15 mouse cellular contexts compared by ENCODE assay signal in the genomic region with DNA sequence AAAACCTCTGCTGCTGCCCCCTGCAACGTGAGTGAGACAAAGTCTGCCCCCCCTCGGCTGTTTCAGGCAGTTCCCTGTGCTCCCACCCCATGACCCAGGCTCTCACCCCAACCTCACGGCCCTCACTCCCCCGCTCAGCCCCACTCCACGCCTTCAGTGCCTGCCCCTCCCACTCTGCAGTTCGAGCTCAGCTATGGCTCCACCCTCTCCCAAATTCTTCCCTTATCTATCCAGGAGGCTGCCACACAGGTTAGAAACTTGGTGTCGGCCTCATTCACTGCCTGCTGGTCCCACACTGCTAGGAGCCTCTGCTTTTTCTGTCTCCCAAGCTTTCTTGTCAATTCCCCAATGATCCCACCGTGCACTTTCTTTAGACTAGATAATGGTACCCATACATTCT. TPM values are rescaled to one million over a fixed set of nuclear protein-coding genes. Genes with fewer than 3 reads are reported as not detected.
DNase-seq lines count a peak whose midpoint lies in the region; ATAC-seq lines count a peak whose summit lies in the region.
"Had no signal": no experiment of that assay in that cellular context is flagged by ENCODE, and none has a peak within 500 bp of the region (broad histone marks: within the 10 kb centered on the region; RNA-seq: fewer than 3 reads in every experiment).

No protein-coding gene starts in this region.

- no peak for DNase-seq in heart, adult 8-10 months (ENCODE audit: low spot score)
- peak; percentile 61 for DNase-seq in R1 (ENCODE audit: low read depth, low spot score)
- no peak for DNase-seq in liver, embryonic 11.5 days (ENCODE audit: low spot score)
- peak; percentile 56 for DNase-seq in lung, postnatal 36 days
- no peak for DNase-seq in left cerebral cortex, adult 11 months (ENCODE audit: low spot score)
- no peak for DNase-seq in c-Kit-positive CD71-positive TER-119-positive erythroid progenitor cells, embryonic 14.5 days (ENCODE audit: low spot score)
- DNase-seq in limb, embryonic 10.5 days (ENCODE audit: low spot score): no peak
- DNase-seq: cerebellum, adult 11-12 months; layer of hippocampus, adult 9-11 months; left cerebral cortex, postnatal 4 days had no signal

- peaks cover 28% of the 10 kb centered on the region for H3K4me1 ChIP-seq in heart, embryonic 12.5 days (replicated peaks)
- peaks cover 16% of the 10 kb centered on the region for H3K4me1 ChIP-seq in liver, embryonic 11.5 days (replicated peaks; ENCODE audit: control insufficient read depth, insufficient read depth, low read length)
- H3K4me1 ChIP-seq in limb, embryonic 10.5 days: peaks cover 15% of the 10 kb centered on the region
- H3K4me1 ChIP-seq: hindbrain, embryonic 15.5 days had no signal

- H3K4me3 ChIP-seq in heart, embryonic 12.5 days: no peak overlapping the region
- H3K4me3 ChIP-seq in liver, embryonic 11.5 days (ENCODE audit: low read depth, low read length): no peak overlapping the region
- H3K4me3 ChIP-seq in limb, embryonic 10.5 days: no peak overlapping the region
- H3K4me3 ChIP-seq: heart, adult 2 months; hindbrain, embryonic 15.5 days had no signal

- peaks cover 61% of the 10 kb centered on the region for H3K36me3 ChIP-seq in heart, embryonic 12.5 days
- H3K36me3 ChIP-seq in liver, embryonic 11.5 days (ENCODE audit: control insufficient read depth, insufficient read depth, low read length): peaks cover 49% of the 10 kb centered on the region
- peaks cover 82% of the 10 kb centered on the region for H3K36me3 ChIP-seq in limb, embryonic 10.5 days

- H3K9ac ChIP-seq in heart, embryonic 12.5 days: no peak overlapping the region
- no peak overlapping the region for H3K9ac ChIP-seq in liver, embryonic 11.5 days (ENCODE audit: low read depth, low read length)
- H3K9ac ChIP-seq: hindbrain, embryonic 15.5 days had no signal

- H3K9me3 ChIP-seq in heart, embryonic 12.5 days (replicated peaks): no peaks in the 10 kb centered on the region
- no peaks in the 10 kb centered on the region for H3K9me3 ChIP-seq in liver, embryonic 11.5 days (ENCODE audit: control insufficient read depth, low read length)
- H3K9me3 ChIP-seq in limb, embryonic 10.5 days (replicated peaks): no peaks in the 10 kb centered on the region
- H3K9me3 ChIP-seq: G1E; hindbrain, embryonic 15.5 days had no signal

- H3K27me3 ChIP-seq in heart, embryonic 12.5 days (replicated peaks): no peaks in the 10 kb centered on the region
- no peaks in the 10 kb centered on the region for H3K27me3 ChIP-seq in liver, embryonic 11.5 days (replicated peaks; ENCODE audit: control insufficient read depth, insufficient read depth, low read length)
- H3K27me3 ChIP-seq in limb, embryonic 10.5 days (ENCODE audit: low read depth, poor library complexity, severe bottlenecking): no peaks in the 10 kb centered on the region
- H3K27me3 ChIP-seq: hindbrain, embryonic 15.5 days had no signal

- ATAC-seq in heart, embryonic 12.5 days (ENCODE audit: insufficient number of reproducible peaks, low FRiP score): peak; percentile 44; the same call in 1 of the 2 replicates
- peak; percentile 75 for ATAC-seq in liver, embryonic 11.5 days (replicated peaks; ENCODE audit: low FRiP score)

- H3K27ac ChIP-seq in heart, embryonic 12.5 days (ENCODE audit: poor library complexity, severe bottlenecking): no peak overlapping the region
- peak overlapping the region; percentile 58 for H3K27ac ChIP-seq in liver, embryonic 11.5 days (ENCODE audit: low read depth, low read length)
- no peak overlapping the region for H3K27ac ChIP-seq in limb, embryonic 10.5 days
- H3K27ac ChIP-seq: heart, adult 2 months; hindbrain, embryonic 15.5 days; kidney, postnatal 0 days had no signal

- WGBS in heart, embryonic 12.5 days: 26% methylated on average over 8 of the region's 8 CpGs
- 39% methylated on average over 8 of the region's 8 CpGs for WGBS in liver, embryonic 11.5 days
- WGBS in limb, embryonic 10.5 days: 71% methylated on average over 8 of the region's 8 CpGs

- peak overlapping the region; percentile 38 for H3K4me2 ChIP-seq in heart, embryonic 12.5 days
- no peak overlapping the region; the same call in 1 of the 2 replicates for H3K4me2 ChIP-seq in liver, embryonic 11.5 days
- H3K4me2 ChIP-seq: hindbrain, embryonic 15.5 days had no signal

RNA-seq across cellular contexts. Expression of gene Pnma1, which starts 12.8 kb away (rescaled TPM):
- 0.40 and 0.68 TPM in 2 replicates for polyA plus RNA-seq in heart, embryonic 12.5 days (2016; fragmentation: Nextera tagmentation; extraction: Ambion mirVana)
- total RNA-seq in heart, adult 8-10 months (2022): under 1 TPM in 2 of 4 experiments, not detected in 2; 0.11 TPM
- 0.27 and 0.53 TPM in 2 replicates for polyA plus RNA-seq in liver, embryonic 11.5 days (2014; fragmentation: Nextera tagmentation; extraction: Ambion mirVana)
- 1.2 TPM in 2 replicates for polyA plus RNA-seq in limb, embryonic 10.5 days (2016; fragmentation: Nextera tagmentation; extraction: Ambion mirVana)

RNA-seq across cellular contexts. Expression of gene Dnal1, which starts 47.0 kb away (rescaled TPM):
- polyA plus RNA-seq in heart, embryonic 12.5 days (2016; fragmentation: Nextera tagmentation; extraction: Ambion mirVana): 4.4 and 5.4 TPM in 2 replicates
- total RNA-seq in heart, adult 8-10 months (2022): 1 to 10 TPM; 6.2 to 7.8 (median 7.0) TPM
- 2.0 and 2.3 TPM in 2 replicates for polyA plus RNA-seq in liver, embryonic 11.5 days (2014; fragmentation: Nextera tagmentation; extraction: Ambion mirVana)
- polyA plus RNA-seq in limb, embryonic 10.5 days (2016; fragmentation: Nextera tagmentation; extraction: Ambion mirVana): 3.7 and 4.9 TPM in 2 replicates

RNA-seq across cellular contexts. Expression of gene Elmsan1, which starts 57.6 kb away (rescaled TPM):
- 8.7 and 10.6 TPM in 2 replicates for polyA plus RNA-seq in heart, embryonic 12.5 days (2016; fragmentation: Nextera tagmentation; extraction: Ambion mirVana)
- total RNA-seq in heart, adult 8-10 months (2022): 10 to 100 TPM; 13.1 to 17.5 (median 14.5) TPM
- 12.6 and 13.4 TPM in 2 replicates for polyA plus RNA-seq in liver, embryonic 11.5 days (2014; fragmentation: Nextera tagmentation; extraction: Ambion mirVana)
- 9.2 and 10.7 TPM in 2 replicates for polyA plus RNA-seq in limb, embryonic 10.5 days (2016; fragmentation: Nextera tagmentation; extraction: Ambion mirVana)

Comparison
In these comparisons a context has a peak if more than half of its experiments do, and no peak if none do; other contexts are left out.
1. DNase-seq: peak in R1 (single experiment) and lung, postnatal 36 days (single experiment); none in heart, adult 8-10 months (single experiment), liver, embryonic 11.5 days (single experiment), left cerebral cortex, adult 11 months (single experiment), c-Kit-positive CD71-positive TER-119-positive erythroid progenitor cells, embryonic 14.5 days (single experiment) and limb, embryonic 10.5 days (single experiment).